Mouse (Mus musculus): Measurements from ENCODE around the gene Snx27.

Gene Snx27

DNA sequence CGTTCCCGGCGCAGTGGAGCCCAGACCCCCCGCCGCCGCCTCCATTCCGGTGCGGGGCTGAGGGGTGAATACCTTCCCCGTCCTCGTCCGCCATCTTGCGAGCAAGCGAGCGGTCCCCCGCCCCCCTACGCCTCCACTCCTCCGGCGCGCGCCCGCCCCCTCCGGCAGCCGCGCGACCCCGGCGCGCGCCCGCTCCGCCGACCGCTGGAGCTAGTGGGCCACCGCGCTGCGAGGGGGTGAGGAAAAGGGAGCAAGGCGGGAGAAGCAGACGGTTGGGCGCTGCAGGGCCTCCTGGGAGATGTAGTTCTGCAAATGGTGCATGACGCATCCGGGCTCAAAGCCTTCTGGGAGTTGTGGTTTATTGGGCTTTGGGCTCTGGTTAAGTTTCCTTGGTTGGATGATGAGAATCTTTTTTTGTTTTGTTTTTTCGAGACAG is at the start of gene Snx27:
Gene Snx27 (minus strand): TSS at position 261 of the 436 bp plus-strand sequence.
- DNase-seq (ENCODE audit: low read depth, low spot score): peak; percentile 81

DNA sequence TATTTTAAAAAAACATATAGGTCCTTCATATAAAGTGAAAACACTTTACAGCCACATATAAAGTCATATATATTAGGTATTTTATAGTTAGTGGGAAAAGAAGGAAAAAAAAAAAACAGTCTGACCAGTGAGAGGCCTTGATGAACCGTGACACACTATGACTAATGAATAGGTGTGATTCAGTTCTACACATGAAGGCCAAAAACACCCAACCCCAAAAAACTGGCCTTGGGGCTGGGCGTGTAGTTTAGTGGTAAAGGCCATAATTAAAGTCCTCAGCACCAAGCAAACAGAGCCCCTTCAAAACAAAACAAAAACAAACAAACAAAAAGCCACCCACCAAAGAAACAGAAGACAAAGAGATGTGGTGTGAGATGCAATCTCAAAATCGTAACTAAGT is 47.4 kb upstream of the Snx27 start:
- no peak for DNase-seq (ENCODE audit: low read depth, low spot score)

DNA sequence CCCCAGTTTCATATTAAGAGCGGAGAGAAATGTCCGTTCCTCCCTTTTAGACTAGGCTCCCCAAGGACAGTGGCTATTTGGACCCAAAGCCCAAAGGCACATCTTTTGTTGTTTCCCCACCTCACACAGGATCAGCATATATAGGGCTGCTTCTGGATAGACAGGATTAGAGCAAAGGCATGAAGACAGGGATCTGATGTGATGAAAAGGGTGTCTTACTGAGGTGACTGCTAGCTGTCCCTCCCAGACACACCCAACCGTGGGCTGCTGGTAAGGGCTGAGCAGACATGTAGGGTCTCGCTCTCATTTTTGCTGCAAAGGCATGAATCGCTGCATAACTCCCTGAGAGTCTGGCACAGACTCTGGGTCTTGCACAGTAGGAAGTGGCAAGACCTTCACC is 46.2 kb upstream of the Snx27 start:
- no peak for DNase-seq (ENCODE audit: low read depth, low spot score)

DNA sequence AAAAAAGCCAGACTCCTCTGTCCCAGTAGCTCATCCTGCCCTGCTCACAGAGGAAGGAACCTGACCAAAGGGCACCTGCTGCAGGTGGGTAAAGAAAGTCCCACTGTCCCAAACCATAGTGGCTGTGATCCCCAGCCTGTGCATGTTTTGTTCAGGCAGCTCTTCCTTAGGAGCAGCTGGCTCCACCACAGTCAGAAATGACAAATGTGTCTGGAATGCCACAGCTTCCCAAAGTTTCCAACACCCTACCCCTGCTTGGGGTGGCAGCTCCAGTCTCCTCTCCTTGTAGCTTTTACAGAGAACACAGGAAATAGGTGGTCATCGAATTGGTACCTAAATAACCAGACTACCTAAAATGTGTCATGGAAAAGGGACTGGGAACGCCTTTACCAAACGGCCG is 41.8 kb upstream of the Snx27 start:
- no peak for DNase-seq (ENCODE audit: low read depth, low spot score)

DNA sequence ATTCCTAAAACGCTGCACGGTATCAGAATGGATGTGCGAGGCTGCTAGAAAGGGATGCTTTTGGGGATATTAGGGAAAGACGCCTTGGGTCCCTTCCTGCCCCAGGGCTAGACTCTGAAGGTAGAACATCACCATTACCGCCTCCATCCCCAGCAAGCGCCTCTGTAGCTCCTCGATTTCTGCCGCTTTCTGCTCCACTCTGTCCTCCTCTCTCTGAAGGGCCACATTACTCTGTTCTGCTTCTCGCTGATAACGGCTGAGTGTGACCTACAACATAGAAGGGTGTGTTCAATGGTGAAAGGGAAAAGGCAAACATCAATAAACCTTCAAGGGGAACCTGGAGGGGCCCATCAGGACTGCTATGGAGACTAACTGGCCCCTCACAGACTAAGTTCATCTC is 40.0 kb upstream of the Snx27 start:
- DNase-seq (ENCODE audit: low read depth, low spot score): no peak

DNA sequence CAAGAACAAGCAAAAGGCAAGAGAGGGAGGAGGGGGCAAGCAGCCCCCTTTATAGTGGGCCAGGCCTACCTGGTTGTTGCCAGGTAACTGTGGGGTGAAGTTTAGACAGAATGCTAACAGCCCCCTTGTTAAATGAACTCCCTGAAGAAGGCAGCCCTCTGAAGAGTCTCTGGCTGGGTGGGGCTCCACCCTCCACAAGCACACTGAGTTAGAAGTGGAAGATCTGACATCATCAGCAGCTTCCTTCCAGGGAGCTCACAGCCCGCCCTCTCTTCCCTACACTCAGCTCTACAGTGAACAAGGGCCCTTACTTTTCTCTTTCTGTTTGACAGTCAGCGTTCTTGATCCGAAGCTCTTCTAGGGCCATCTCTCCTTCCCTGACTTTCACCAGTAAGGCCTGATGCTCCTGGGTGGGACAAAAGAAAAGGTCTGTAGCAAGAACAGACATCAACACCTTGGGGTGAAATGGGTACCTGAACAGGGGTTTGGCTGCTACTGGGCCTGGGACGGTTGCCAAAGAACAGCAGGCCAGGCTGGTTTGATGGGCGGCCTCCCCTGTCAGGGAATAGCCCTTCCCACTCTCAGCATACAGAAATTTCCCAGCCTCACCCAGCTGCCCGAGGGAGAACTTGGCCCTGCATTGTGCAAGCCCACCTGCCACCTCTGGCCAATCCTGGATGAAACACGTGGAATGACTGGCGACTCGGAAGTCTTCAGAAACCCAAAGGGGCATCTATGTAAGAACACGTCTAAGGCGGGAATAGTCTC is 39.4 kb upstream of the Snx27 start:
- DNase-seq (ENCODE audit: low read depth, low spot score): no peak

DNA sequence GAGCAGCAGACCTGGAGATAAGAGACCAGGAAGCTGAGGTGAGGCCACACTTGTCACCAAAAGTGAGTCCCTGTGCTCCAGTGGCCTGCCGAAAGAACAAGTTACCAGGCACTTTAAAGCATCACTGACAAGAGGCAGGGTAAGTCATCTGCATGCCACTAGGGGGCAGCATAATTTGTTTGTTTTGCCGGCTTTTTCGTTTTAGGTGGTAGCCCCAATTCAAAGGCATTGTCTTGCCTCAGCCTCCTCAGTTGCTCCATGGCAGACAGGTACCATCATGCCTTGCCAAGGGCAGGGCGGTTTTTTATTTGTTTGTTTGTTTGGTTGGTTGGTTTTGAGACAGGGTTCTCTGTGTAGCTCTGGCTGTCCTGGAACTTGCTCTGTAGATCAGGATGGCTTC is 34.2 kb upstream of the Snx27 start:
- no peak for DNase-seq (ENCODE audit: low read depth, low spot score)

DNA sequence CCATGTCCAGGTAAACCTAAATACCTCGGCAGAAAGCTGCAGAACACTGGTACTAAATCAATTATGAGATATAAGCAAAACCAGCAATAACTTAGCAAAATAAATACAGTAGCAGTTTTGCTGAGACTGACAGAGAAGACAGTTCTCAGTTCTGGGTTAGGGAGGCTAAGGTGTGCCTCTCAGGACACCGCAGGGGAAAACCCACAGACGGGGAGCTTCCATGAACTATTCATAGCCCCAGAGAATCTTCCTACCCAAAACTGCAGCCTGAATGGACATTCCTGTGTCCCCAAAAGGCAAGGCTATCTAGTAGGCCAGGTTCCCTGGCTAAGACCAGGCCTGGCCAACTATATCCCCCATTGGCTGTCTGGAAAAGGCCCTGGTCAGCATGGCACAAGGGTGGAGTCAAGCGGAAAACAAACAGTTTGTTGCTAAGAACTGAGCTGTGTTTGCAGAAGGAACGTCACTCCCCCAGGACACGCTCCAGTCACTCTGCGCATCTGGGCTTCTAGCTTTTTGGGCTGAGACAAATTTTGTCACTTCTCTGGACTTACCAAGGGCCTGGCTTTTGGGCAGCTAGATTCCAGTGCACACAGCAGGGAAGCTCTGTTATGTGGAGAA is 30.9 kb upstream of the Snx27 start:
- peak; percentile 51 for DNase-seq (ENCODE audit: low read depth, low spot score)

DNA sequence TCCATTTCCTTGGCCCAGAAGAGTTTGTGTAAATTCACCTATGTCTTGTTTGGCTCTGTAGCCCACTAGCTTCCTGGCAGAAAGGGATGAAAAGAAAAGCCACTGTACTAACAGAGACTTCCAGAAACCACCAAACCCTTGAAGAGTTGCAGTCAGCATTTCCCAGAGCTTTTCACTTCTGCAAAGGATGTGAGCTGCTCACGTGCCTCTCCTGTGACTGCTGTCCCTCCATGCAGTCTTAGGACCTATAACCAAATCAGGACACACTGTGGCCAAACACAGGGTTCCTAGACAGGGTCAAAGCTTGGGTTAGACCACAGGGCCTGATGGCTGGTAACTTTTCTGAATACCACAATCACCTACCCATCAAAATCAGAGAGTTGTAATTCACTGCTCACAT is 29.8 kb upstream of the Snx27 start:
- no peak for DNase-seq (ENCODE audit: low read depth, low spot score)

DNA sequence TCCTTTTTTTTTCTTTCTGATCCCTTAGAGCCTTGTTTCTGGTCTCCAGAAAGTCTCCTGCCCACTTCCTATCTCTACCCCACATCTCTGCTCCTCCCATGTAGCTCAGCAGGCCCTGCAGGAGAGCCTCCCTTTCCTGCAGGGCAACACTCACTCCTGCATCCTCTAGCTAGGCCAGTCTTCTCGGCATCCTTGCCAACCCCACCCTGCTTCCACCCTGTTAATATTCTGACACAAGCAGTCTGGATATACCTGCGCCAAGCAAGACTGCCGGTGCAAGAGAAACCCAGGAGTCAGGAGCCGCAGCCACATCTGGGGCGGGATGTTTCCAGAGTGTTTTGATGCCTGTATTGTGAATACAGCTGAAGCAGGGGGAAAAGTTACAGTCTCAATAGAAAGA is 29.3 kb upstream of the Snx27 start:
- no peak for DNase-seq (ENCODE audit: low read depth, low spot score)

DNA sequence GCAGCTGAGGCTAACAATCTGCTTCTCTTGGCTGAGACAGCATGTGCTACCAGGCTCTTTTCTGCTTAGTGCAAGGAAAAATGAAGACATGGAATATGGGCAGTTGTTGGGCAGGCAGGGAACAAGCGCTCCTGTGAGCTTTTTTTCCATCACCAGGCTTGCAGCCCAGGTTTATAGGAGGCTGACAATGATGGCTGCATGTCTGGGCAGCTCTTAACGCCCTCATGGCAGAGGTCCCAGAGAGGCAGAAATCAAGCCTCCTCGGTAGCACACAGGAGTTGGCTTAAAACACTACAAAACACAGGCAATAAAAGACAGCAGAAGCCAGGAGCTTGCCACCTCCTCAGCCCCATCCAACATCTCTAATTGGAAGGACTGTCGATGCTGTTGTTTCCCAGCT is 28.8 kb upstream of the Snx27 start:
- DNase-seq (ENCODE audit: low read depth, low spot score): no peak

DNA sequence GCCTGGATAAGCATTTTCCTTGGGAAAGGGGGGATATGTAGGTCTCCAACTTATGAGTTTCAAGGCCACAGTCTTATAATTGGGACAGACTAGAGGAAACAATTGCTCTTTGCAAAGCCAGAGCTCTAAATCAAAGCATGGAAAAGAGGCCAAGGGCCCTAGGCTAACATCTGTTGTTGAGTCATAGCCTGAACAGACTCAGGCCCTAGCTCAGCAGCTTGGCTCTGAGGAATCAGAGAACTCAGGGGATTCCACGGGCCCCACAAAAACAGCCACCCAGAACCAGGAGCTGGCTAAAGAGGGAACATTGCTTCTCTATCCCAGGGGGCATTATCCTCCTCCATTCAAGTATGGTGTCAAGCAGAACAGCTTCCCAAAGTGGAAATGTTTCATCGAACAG is 28.1 kb upstream of the Snx27 start:
- DNase-seq (ENCODE audit: low read depth, low spot score): peak; percentile 58

DNA sequence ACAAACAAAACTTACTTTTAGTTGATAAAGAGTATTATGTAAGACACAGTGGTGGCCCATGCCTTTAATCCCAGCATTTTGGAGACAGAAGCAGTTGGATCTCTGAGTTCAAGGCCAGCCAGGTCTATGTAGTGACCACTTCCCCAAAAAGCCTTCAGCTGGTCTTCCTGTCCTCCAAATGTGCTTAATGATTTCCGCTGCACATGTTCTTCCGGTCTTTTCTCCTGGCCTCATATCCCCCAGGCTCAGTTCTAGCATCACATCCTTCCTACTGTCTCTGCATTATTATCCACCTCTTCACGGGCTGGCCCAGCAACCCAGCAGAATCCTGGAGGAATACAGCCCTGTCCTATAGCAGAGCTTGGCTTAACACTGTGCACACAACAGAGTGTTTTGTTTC is 27.1 kb upstream of the Snx27 start:
- DNase-seq (ENCODE audit: low read depth, low spot score): no peak

DNA sequence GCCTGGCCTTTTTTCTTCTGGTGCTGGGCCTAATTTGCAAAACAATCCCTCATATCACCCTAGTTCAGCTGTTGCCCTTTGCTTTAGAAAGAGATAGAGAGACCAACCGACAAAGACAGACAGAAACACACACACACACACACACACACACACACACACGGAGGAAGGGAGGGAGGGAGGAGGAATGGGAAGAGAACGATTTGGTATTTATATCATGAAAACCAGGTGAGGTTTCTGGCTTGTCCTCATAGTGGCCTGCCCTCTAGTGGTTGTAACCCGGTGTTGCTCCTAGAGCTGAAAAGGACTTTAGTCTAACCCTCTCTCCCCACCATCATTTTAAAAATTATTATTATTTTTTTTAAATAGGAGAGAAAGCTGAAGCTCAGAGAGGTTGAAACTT is 19.4 kb upstream of the Snx27 start:
- DNase-seq (ENCODE audit: low read depth, low spot score): no peak

DNA sequence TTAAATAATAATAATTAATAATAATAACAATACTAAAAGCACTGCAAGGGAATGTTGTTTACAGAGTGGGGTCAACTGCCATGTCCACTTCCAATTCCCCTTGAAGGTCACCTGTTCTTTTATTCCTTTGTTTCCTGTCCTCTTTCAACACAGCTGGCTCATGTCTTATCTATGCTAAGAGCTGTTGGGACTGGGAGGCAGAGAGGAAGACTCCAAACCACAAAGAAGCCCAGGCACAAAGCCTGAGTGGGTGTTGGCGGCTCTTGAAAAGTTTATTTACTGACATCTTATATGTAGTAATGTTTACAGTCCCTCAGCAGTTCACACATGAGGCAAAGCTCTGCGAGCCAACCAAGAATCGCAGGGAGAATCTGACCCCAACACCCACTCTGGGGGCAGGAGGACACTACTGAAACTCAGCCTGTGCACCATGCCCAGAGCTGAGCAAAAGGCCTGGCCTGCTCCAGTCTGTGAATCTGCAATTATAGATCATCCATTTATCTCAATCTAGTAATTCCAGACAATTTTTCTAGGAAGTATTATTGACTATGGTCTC is 14.8 kb upstream of the Snx27 start:
- DNase-seq (ENCODE audit: low read depth, low spot score): no peak

DNA sequence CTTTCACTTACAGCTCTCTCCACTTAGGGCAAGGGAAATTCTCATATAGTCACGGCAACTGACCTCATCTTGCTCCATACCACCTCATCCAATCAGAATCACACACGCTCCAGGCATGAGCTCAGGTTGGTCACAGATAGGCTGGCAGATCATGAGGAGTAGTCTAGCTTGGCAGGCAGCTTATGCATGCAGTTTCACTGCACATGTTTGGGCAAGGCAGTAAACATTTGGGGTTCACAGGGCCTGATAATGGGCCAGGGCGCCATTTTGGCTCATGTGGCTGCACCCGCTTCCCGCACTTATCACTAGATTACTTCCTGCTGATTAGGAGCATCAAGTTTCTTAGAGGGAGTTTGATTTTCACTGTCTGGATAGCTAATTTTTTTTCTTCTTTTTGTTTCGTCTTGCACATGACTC is 13.4 kb upstream of the Snx27 start:
- DNase-seq (ENCODE audit: low read depth, low spot score): no peak

DNA sequence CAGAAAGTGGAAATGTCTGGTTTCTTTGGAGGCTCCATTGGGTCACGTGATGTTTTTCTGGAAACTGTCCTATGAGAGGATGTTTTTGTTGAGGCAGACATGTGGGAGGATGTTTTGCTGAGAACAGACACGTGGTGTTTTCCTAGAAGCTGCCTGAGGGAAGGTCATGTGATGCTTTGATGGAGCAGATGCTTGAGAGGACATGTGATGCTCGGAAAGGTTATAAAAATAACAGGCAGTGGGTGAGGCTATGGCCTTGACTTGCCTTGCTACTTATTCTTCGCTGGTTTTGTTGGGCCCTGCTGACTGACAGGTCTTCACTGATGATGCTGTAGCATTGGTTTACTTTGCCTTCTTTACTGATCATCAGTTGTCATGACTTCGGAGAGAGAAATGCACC is 8.6 kb upstream of the Snx27 start:
- no peak for DNase-seq (ENCODE audit: low read depth, low spot score)

DNA sequence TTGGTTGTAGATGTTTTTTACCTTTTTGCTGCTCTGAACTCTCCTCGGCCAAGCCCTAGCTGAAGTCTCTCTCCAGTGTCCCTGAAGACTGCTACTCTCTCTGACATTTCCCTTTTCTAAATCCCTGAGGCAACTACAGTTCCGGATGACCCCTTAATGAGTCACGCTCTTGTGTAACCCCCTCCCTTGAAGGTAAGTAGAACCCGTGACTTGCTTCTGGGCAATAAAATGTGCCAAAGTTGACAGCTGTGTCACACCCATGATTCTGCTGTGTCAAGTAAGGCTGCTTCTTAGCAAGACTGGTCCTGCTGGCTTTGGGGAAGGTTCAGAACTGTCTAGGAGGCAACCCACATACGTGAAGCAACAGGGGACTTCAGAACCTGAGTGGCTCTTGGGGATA is 5.4 kb upstream of the Snx27 start:
- DNase-seq (ENCODE audit: low read depth, low spot score): no peak

DNA sequence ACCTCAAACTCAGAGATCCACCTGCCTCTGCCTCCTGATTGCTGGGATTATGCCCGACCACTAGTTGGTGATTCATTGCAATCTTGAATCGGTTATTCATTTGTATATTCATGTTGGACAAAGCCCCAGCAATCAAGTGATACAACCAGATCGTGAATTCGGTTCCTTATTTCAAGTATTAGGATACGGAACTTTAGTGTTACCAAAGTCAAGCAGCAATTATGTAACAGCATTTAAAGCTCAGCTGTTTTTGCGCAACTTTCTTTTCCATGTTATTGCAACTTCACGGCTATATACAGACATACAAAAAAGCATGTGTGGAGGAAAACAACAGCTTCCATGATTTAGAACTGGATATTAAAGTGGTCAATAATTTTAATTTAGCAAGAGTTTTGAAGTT is 428 bp upstream of the Snx27 start:
- DNase-seq (ENCODE audit: low read depth, low spot score): no peak

DNA sequence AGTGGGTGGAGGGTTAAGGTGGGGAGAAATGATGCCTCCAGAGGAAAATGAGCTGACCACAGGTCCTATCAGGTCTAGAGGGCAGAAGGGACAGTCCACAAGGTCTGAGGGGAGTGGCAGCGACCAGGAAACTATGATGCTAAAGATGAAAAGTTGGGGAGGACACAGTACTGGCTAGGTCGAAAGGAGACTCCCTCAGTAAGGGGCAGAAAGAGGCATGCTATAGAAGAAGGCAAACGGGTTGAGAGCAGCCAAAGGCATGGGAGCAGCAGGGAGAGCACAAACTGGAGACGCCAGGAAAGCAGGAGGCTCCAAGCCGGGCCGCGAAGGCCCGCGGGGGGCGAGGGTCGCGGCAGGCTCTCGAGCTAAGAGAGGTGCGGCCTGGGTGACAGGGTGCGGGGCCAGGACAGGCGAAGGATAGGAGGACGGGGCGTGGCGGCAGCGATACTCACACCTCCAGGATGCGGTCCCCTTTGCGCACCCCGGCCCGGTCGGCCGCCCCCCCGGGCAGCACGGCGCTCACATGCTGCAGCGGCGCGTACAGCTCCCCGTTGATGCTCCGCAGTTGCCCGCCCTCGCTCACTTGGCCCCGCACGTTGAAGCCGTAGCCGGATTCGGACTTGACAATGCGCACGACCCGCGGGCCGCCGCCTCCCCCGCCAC is 592 bp downstream of the Snx27 start:
- peak; percentile 24 for DNase-seq (ENCODE audit: low read depth, low spot score)

DNA sequence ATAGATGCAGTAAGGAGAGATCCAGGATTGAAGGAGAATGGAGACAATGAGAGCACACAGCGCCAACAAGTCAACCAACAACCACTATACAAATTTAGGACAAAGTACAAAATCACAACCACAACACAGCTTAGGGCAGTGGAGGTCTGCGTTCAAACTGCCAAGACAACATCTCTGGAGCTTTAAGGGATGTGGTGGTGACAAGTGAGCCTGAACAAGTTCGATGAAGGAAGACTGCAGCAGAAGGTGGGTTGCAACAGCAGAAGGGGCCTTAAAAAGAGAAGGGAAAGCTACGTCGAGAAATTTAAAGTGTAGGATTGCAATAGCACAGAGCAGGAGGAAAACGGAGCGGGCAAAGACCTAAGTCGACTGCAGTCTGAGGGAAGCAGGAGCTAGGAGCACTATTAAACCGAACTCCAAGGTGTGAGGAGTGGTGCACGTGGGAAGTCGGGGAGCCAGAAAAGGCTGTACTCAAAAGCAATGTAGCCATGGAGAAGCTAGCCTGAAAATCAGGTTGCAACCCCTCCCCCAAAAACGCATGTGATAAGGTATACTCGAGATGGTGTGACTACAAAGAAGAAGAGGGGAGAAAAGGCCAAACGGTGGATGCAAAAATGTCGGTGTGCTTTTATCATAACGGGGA is 1.3 kb downstream of the Snx27 start:
- DNase-seq (ENCODE audit: low read depth, low spot score): no peak

DNA sequence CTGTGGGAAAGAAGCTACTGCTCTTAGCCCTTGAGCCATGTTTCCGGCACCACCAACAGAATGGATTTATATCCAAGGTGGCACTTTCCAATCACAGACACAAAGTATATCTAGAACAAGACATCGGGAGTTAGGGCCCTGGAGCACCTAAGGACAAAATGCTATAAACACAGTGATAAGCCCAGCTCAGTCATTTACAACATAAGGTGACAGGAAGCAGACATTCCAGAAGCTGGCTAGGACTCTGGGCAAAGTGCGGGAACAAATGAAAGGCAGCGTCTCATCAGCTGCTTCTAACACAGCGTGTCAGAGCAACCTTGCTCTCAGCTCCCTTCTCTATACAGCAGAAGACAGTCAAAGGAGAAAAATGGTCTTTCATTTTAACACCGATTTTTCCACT is 8.0 kb downstream of the Snx27 start:
- DNase-seq (ENCODE audit: low read depth, low spot score): no peak
